8 mouse cellular contexts compared by ENCODE assay signal in the genomic region with DNA sequence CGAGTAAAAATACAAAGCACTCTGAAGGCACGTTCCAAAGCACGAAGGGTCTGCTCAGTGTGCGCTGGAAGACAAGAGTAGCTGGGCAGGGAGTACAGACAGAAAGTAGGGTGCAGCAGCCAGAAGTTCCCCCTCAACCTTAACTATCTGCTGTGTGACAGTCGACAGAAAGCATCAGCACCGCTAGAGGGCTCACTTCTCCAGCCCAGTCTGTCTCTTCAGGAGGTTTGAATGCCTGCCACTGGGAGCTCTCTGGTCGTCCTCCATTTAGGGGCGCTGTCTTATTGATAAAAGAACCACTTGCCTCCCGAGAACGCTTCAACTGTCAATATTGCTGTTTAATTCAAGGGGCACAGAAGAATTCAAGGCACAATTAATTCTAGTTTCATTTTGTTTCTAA. TPM values are rescaled to one million over a fixed set of nuclear protein-coding genes. Genes with fewer than 3 reads are reported as not detected.
A peak's percentile ranks its signal among the peaks of the same experiment; 100 is the strongest.
DNase-seq lines count a peak whose midpoint lies in the region; ATAC-seq and TF ChIP-seq lines count a peak whose summit lies in the region.

No protein-coding gene starts in this region.

- intact Hi-C loops in heart, postnatal 14 days (cut with DNase I): loop anchor here (5.0 kb wide), 1 partner anchor 208 kb away; no protein-coding TSS in a partner anchor

- peak overlapping the region; percentile 36 for H3K4me2 ChIP-seq in forebrain, embryonic 14.5 days (ENCODE audit: low read length)
- H3K4me2 ChIP-seq in liver, embryonic 16.5 days (ENCODE audit: low read depth, low read length): peak overlapping the region; percentile 28; the same call in 1 of the 2 replicates
- peak overlapping the region; percentile 48 for H3K4me2 ChIP-seq in neural tube, embryonic 13.5 days

- no peaks in the 10 kb centered on the region; the same call in 1 of the 2 replicates for H3K27me3 ChIP-seq in ES-Bruce4 (ENCODE audit: control insufficient read depth, insufficient read depth, low read length, poor library complexity, severe bottlenecking)
- no peaks in the 10 kb centered on the region for H3K27me3 ChIP-seq in forebrain, embryonic 14.5 days (replicated peaks; ENCODE audit: control insufficient read depth, insufficient read depth, low read length)
- no peaks in the 10 kb centered on the region for H3K27me3 ChIP-seq in liver, embryonic 16.5 days (ENCODE audit: control insufficient read depth, insufficient read depth, low read depth, low read length)
- H3K27me3 ChIP-seq in neural tube, embryonic 13.5 days: no peaks in the 10 kb centered on the region

- peak; percentile 97 for TF ChIP-seq CTCF in ES-Bruce4 (IDR thresholded peaks at IDR 0.05; ENCODE audit: low read depth, low read length)

- no peaks in the 10 kb centered on the region for H3K4me1 ChIP-seq in ES-Bruce4 (ENCODE audit: control insufficient read depth, insufficient read depth, low read length)
- no peaks in the 10 kb centered on the region for H3K4me1 ChIP-seq in forebrain, embryonic 14.5 days (ENCODE audit: control insufficient read depth, insufficient read depth, low read length)
- H3K4me1 ChIP-seq in liver, embryonic 16.5 days (ENCODE audit: control insufficient read depth, low read depth, low read length): no peaks in the 10 kb centered on the region
- no peaks in the 10 kb centered on the region for H3K4me1 ChIP-seq in neural tube, embryonic 13.5 days (replicated peaks)

- peak; percentile 87 for ATAC-seq in cerebellum, adult (ENCODE audit: insufficient number of reproducible peaks, low FRiP score, low TSS enrichment)
- ATAC-seq in forebrain, embryonic 14.5 days: peak; percentile 95
- ATAC-seq in liver, embryonic 16.5 days (ENCODE audit: low read depth): no peak; the same call in 1 of the 2 replicates
- ATAC-seq in neural tube, embryonic 13.5 days (ENCODE audit: low read depth): peak; percentile 94

- no peak overlapping the region for H3K9ac ChIP-seq in ES-Bruce4 (ENCODE audit: low read depth, poor library complexity, severe bottlenecking)
- no peak overlapping the region for H3K9ac ChIP-seq in forebrain, embryonic 14.5 days (ENCODE audit: low read length)
- H3K9ac ChIP-seq in liver, embryonic 16.5 days (ENCODE audit: low read depth, low read length): no peak overlapping the region
- 0 out of 2 replicates have a peak overlapping the region, but pooled peaks have one; percentile 22 for H3K9ac ChIP-seq in neural tube, embryonic 13.5 days

- peak; percentile 88 for DNase-seq in forebrain, embryonic 14.5 days (ENCODE audit: low spot score)
- DNase-seq in heart, postnatal 14 days: peak; percentile 80 to 86
- DNase-seq in large intestine, adult 2 months (ENCODE audit: low read depth, low spot score): peak; percentile 54
- DNase-seq in telencephalon, adult 2 months (ENCODE audit: low read depth, low spot score): peak; percentile 81

- WGBS in forebrain, embryonic 14.5 days: 5% methylated on average over 10 of the region's 10 CpGs
- 3% methylated on average over 10 of the region's 10 CpGs for WGBS in large intestine, adult 2 months
- WGBS in liver, embryonic 16.5 days (ENCODE audit: insufficient replicate concordance): 3% methylated on average over 10 of the region's 10 CpGs
- 5% methylated on average over 10 of the region's 10 CpGs for WGBS in neural tube, embryonic 13.5 days

- no peak overlapping the region for H3K4me3 ChIP-seq in ES-Bruce4 (ENCODE audit: low read depth, low read length)
- peak overlapping the region; percentile 5; the same call in 1 of the 2 replicates for H3K4me3 ChIP-seq in forebrain, embryonic 14.5 days (ENCODE audit: low read depth, low read length)
- H3K4me3 ChIP-seq in liver, embryonic 16.5 days (ENCODE audit: low read depth, low read length): no peak overlapping the region
- peak overlapping the region; percentile 25 for H3K4me3 ChIP-seq in neural tube, embryonic 13.5 days

- no peaks in the 10 kb centered on the region for H3K36me3 ChIP-seq in ES-Bruce4 (ENCODE audit: control insufficient read depth, insufficient read depth, low read length, poor library complexity, severe bottlenecking)
- no peaks in the 10 kb centered on the region for H3K36me3 ChIP-seq in forebrain, embryonic 14.5 days (ENCODE audit: control insufficient read depth, insufficient read depth, low read length)
- H3K36me3 ChIP-seq in liver, embryonic 16.5 days (ENCODE audit: control insufficient read depth, insufficient read depth): no peaks in the 10 kb centered on the region
- no peaks in the 10 kb centered on the region for H3K36me3 ChIP-seq in neural tube, embryonic 13.5 days

- no peak overlapping the region for H3K27ac ChIP-seq in ES-Bruce4 (ENCODE audit: insufficient read depth, low read length)
- no peak overlapping the region for H3K27ac ChIP-seq in forebrain, embryonic 14.5 days (ENCODE audit: low read depth, low read length)
- no peak overlapping the region for H3K27ac ChIP-seq in liver, embryonic 16.5 days (ENCODE audit: low read length)
- H3K27ac ChIP-seq in neural tube, embryonic 13.5 days (replicated peaks): no peak overlapping the region

- H3K9me3 ChIP-seq in ES-Bruce4 (replicated peaks; ENCODE audit: control insufficient read depth, insufficient read depth, low read length, poor library complexity, severe bottlenecking): no peaks in the 10 kb centered on the region; the same call in 1 of the 2 replicates
- H3K9me3 ChIP-seq in forebrain, embryonic 14.5 days (replicated peaks; ENCODE audit: control insufficient read depth, low read length): no peaks in the 10 kb centered on the region
- no peaks in the 10 kb centered on the region for H3K9me3 ChIP-seq in liver, embryonic 16.5 days (replicated peaks; ENCODE audit: control insufficient read depth, low read length)
- no peaks in the 10 kb centered on the region for H3K9me3 ChIP-seq in neural tube, embryonic 13.5 days

- TF ChIP-seq POLR2A in ES-Bruce4 (IDR thresholded peaks at IDR 0.05; ENCODE audit: insufficient read depth, low read length): no peak

- TF ChIP-seq EP300 in ES-Bruce4 (IDR thresholded peaks at IDR 0.05; ENCODE audit: insufficient read depth, low read depth, low read length): no peak

RNA-seq across cellular contexts. Expression of gene Il2ra, which starts 21.4 kb away (rescaled TPM):
- polyA plus RNA-seq in ES-Bruce4 (2011; ENCODE audit: insufficient read depth, insufficient read length, low read depth, missing spikeins): not detected in 2 replicates
- not detected in 2 replicates for polyA plus RNA-seq in forebrain, embryonic 14.5 days (2014; fragmentation: Nextera tagmentation; extraction: Ambion mirVana)
- 1 to 10 TPM in 1 of 2 experiments, under 1 TPM in 1; 0.69 to 1.3 TPM for total RNA-seq in heart, postnatal 14 days (2021)
- polyA plus RNA-seq in large intestine, adult 2 months (2012; rRNA removed): 0.36 and 0.73 TPM in 2 replicates
- not detected in 2 replicates for polyA plus RNA-seq in liver, embryonic 16.5 days (2015; fragmentation: Nextera tagmentation; extraction: Ambion mirVana)
- 0.10 TPM in 1 of 2 replicates, not detected in the other for polyA plus RNA-seq in neural tube, embryonic 13.5 days (2015; fragmentation: Nextera tagmentation; extraction: Ambion mirVana)

RNA-seq across cellular contexts. Expression of gene Gm17490, which starts 37.9 kb away (rescaled TPM):
- polyA plus RNA-seq in ES-Bruce4 (2011; ENCODE audit: insufficient read depth, insufficient read length, low read depth, missing spikeins): not detected in 2 replicates
- polyA plus RNA-seq in forebrain, embryonic 14.5 days (2014; fragmentation: Nextera tagmentation; extraction: Ambion mirVana): not detected in 2 replicates
- total RNA-seq in heart, postnatal 14 days (2021): not detected
- not detected in 2 replicates for polyA plus RNA-seq in large intestine, adult 2 months (2012; rRNA removed)
- polyA plus RNA-seq in liver, embryonic 16.5 days (2015; fragmentation: Nextera tagmentation; extraction: Ambion mirVana): not detected in 2 replicates
- not detected in 2 replicates for polyA plus RNA-seq in neural tube, embryonic 13.5 days (2015; fragmentation: Nextera tagmentation; extraction: Ambion mirVana)

RNA-seq across cellular contexts. Expression of gene Il15ra, which starts 41.1 kb away (rescaled TPM):
- polyA plus RNA-seq in ES-Bruce4 (2011; ENCODE audit: insufficient read depth, insufficient read length, low read depth, missing spikeins): 4.9 and 5.1 TPM in 2 replicates
- 0.53 and 0.63 TPM in 2 replicates for polyA plus RNA-seq in forebrain, embryonic 14.5 days (2014; fragmentation: Nextera tagmentation; extraction: Ambion mirVana)
- total RNA-seq in heart, postnatal 14 days (2021): 10 to 100 TPM; 34.1 to 38.4 TPM
- 27.5 and 39.0 TPM in 2 replicates for polyA plus RNA-seq in large intestine, adult 2 months (2012; rRNA removed)
- 7.3 and 8.8 TPM in 2 replicates for polyA plus RNA-seq in liver, embryonic 16.5 days (2015; fragmentation: Nextera tagmentation; extraction: Ambion mirVana)
- 0.74 and 0.81 TPM in 2 replicates for polyA plus RNA-seq in neural tube, embryonic 13.5 days (2015; fragmentation: Nextera tagmentation; extraction: Ambion mirVana)

Comparison
In these comparisons a context has a peak if more than half of its experiments do, and no peak if none do; other contexts are left out.
1. H3K4me3 ChIP-seq: peak in forebrain, embryonic 14.5 days (single experiment) and neural tube, embryonic 13.5 days (single experiment); none in ES-Bruce4 (single experiment) and liver, embryonic 16.5 days (single experiment).
2. Peak in every context shown above with its lines, with median percentiles within 50 percentile points of each other: DNase-seq and H3K4me2 ChIP-seq.